Mouse (Mus musculus) neural tube, embryonic 11.5 days (tissue): ENCODE measurements at regions not wholly inside any gene's neighbourhood (a gene's known extent, or its start where the extent isn't known, plus 50 kb on each side); places are given as distances from the start of the nearest gene placed in this dataset.
A peak's percentile ranks its signal among the peaks of the same experiment; 100 is the strongest.

Experiments used
- ATAC-seq: fragments of 200-750 bp; cut with Nextera tagmentation; 2 replicates; pipeline ENCODE4 v1.8.0; 2017; ENCODE audit warnings: moderate number of reproducible peaks, mild to moderate bottlenecking, moderate TSS enrichment, moderate library complexity; ENCODE audit not compliant: insufficient read depth, low FRiP score, low TSS enrichment
- DNase-seq: peaks from one replicate; pipeline ENCODE4 v3.0.0-alpha.2; 2015; ENCODE audit warnings: low spot score
- H3K27ac ChIP-seq: fragments of 300-500 bp; sonication (generic); 2 replicates; pipeline ENCODE4 v1.5.1; 2014; ENCODE audit warnings: low read depth, mild to moderate bottlenecking, low read length
- H3K27me3 ChIP-seq: fragments of 300-500 bp; sonication (generic); 2 replicates; pipeline ENCODE4 v1.6.1; 2014; ENCODE audit warnings: mild to moderate bottlenecking, low read length, mixed read lengths; ENCODE audit not compliant: control insufficient read depth, insufficient read depth
- H3K36me3 ChIP-seq: fragments of 300-500 bp; sonication (generic); 2 replicates; pipeline ENCODE4 v1.6.1; 2014; ENCODE audit warnings: mild to moderate bottlenecking, low read length, moderate library complexity, mixed read lengths; ENCODE audit not compliant: control insufficient read depth, insufficient read depth
- H3K4me1 ChIP-seq: fragments of 300-500 bp; sonication (generic); 2 replicates; pipeline ENCODE4 v1.6.1; 2014; ENCODE audit warnings: low read length, mixed read lengths; ENCODE audit not compliant: control insufficient read depth, insufficient read depth
- H3K4me2 ChIP-seq: fragments of 300-500 bp; sonication (generic); 2 replicates; pipeline ENCODE4 v1.6.1; 2014; ENCODE audit warnings: low read depth, mild to moderate bottlenecking, moderate library complexity
- H3K4me3 ChIP-seq: fragments of 300-500 bp; sonication (generic); 2 replicates; pipeline ENCODE4 v1.5.1; 2014; ENCODE audit warnings: low read depth, low read length
- H3K9ac ChIP-seq: fragments of 300-500 bp; sonication (generic); 2 replicates; pipeline ENCODE4 v1.6.1; 2014; ENCODE audit warnings: mild to moderate bottlenecking, low read length
- H3K9me3 ChIP-seq: fragments of 300-500 bp; sonication (generic); 2 replicates; pipeline ENCODE4 v1.6.1; 2016; ENCODE audit warnings: low read length; ENCODE audit not compliant: control insufficient read depth
- WGBS: fragments of 180-500 bp; shearing (Covaris S2); extraction: QIAGEN DNeasy Blood & Tissue Kit; methylation state at CpG from one replicate; pipeline ENCODE4 v1.1.7; 2014; 5-methylcytosine and 5-hydroxymethylcytosine counted together

- H3K36me3 ChIP-seq: no peaks in the 10 kb centered on the region
- no peak overlapping the region for H3K9ac ChIP-seq
- 0 out of 2 replicates have a peak, but pooled peaks cover 2% of the 10 kb centered on the region for H3K4me1 ChIP-seq
- no peak for ATAC-seq
- H3K27me3 ChIP-seq: no peaks in the 10 kb centered on the region
- H3K4me2 ChIP-seq: no peak overlapping the region
- 72% methylated on average over 2 of the region's 2 CpGs for WGBS
- no peak overlapping the region for H3K27ac ChIP-seq
- no peak overlapping the region for H3K4me3 ChIP-seq
- no peak for DNase-seq
- H3K9me3 ChIP-seq: no peaks in the 10 kb centered on the region
These were observed 94.7 kb upstream of the Ssbp2 start for GRCm38 (mm10) chr13:91365270-91365952.

DNA sequence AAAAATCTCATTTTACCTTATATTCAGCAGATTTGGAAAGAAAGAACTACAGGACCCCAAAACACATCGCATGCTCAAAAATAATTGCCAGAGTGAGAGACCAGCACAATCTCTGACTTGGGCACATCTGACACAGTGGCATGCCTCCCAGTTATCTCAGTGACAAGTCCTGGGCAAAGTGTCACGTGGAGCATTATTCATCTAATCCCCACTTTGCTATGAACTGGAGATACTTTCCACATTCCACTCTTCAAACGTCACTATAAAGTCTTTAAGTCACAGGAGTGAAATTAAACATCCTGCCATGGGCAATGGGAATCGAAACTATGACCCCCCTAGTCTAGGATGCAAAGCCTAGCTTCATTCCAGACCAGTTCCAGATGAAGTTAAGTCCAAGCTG, 93.5 kb upstream of the Ssbp2 start:
- DNase-seq: no peak
- no peaks in the 10 kb centered on the region for H3K9me3 ChIP-seq

GRCm38 (mm10) chr13:91367896-91368556, 92.1 kb upstream of the Ssbp2 start:
- H3K4me3 ChIP-seq: no peak overlapping the region
- H3K9me3 ChIP-seq: no peaks in the 10 kb centered on the region
- H3K27me3 ChIP-seq: no peaks in the 10 kb centered on the region
- H3K27ac ChIP-seq: no peak overlapping the region
- DNase-seq: no peak
- H3K4me2 ChIP-seq: no peak overlapping the region
- peaks cover 21% of the 10 kb centered on the region for H3K4me1 ChIP-seq
- 61% methylated on average over 7 of the region's 7 CpGs for WGBS
- H3K9ac ChIP-seq: no peak overlapping the region
- no peak for ATAC-seq
- H3K36me3 ChIP-seq: no peaks in the 10 kb centered on the region

More for the DNA sequence above, 93.5 kb upstream of the Ssbp2 start:
- Histone ChIP-seq H3K9ac (no peak overlapping the region), H3K36me3 (no peaks in the 10 kb centered on the region), H3K27me3 (no peaks in the 10 kb centered on the region), H3K4me2 (no peak overlapping the region), H3K4me1 (peaks cover 6% of the 10 kb centered on the region), H3K4me3 (no peak overlapping the region), H3K27ac (no peak overlapping the region)
- no peak for ATAC-seq
- WGBS: 88% methylated on average over 4 of the region's 4 CpGs

DNA sequence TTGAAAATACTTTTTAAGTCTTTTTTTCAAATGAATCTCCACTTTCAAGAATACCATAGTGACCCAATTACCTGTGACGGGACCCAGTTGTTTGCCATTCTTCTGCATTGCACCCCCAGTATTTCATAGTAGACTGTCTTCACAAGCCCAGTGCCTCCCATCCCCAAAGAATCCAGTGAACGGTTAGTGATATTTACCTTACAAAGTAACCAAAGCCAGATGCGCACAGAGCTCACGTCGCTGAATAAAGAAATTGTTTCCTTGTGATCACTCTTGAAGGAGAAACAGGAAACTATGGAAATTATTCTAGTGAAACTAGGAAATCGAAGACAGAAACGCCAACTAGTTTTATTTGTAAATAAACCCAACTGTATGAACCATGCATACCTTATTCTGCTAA, 91.4 kb upstream of the Ssbp2 start:
- ATAC-seq (no peak), DNase-seq (no peak)
- H3K4me1 ChIP-seq: peaks cover 24% of the 10 kb centered on the region
- no peak overlapping the region for H3K4me2 ChIP-seq
- H3K9ac ChIP-seq: no peak overlapping the region
- H3K36me3 ChIP-seq: no peaks in the 10 kb centered on the region
- no peaks in the 10 kb centered on the region for H3K9me3 ChIP-seq
- no peaks in the 10 kb centered on the region for H3K27me3 ChIP-seq
- H3K27ac ChIP-seq: no peak overlapping the region
- no peak overlapping the region for H3K4me3 ChIP-seq
- 76% methylated on average over 7 of the region's 7 CpGs for WGBS

- 21% methylated on average over 3 of the region's 3 CpGs for WGBS
- peaks cover 28% of the 10 kb centered on the region for H3K4me1 ChIP-seq
- ATAC-seq: no peak
These were observed 90.1 kb upstream of the Ssbp2 start for GRCm38 (mm10) chr13:91370021-91370420.

GRCm38 (mm10) chr13:91370441-91370840, 89.6 kb upstream of the Ssbp2 start:
- WGBS: 2% methylated on average over 11 of the region's 11 CpGs
- peaks cover 28% of the 10 kb centered on the region for H3K4me1 ChIP-seq

More at GRCm38 (mm10) chr13:91370021-91370420, 90.1 kb upstream of the Ssbp2 start:
- H3K9me3 ChIP-seq: no peaks in the 10 kb centered on the region
- H3K27ac ChIP-seq: peak overlapping the region; percentile 98
- peak overlapping the region; percentile 50 for H3K9ac ChIP-seq
- H3K4me3 ChIP-seq: no peak overlapping the region
- DNase-seq: no peak
- H3K27me3 ChIP-seq: no peaks in the 10 kb centered on the region
- peak overlapping the region; percentile 62 for H3K4me2 ChIP-seq
- H3K36me3 ChIP-seq: no peaks in the 10 kb centered on the region

DNA sequence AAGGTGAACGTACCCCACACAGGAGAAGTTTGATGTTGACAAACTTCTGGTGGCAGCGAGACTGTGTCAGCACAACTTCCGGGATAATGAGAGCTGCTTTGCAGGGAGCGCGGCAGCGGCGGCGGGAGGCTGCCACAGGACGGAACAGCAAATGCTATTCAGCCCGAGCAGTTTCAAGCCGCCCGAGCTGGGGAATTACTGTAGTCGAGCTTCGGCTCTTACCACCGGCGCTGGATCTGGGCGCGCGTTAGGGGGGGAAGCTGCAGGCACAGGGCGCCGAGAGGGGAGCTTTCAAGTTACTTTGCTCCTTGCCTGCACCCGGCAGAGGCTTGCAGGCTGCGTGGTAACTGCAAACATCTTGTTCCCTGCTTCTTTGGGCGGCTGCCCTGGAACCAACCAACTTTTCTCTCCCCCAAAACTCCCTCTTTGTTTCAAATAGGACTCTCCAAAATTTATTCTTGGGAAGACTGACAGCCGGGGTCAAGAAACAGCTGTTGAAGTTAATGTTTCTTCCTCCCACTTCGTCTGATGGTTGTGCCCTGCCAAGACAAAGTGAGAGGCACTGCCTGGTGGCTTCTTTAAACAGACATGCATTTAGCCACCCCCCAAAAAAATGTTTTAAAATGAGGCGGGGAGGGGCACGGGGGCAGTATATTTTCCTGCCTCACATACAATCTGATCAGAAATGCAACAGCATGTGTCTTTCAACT, 89.0 kb upstream of the Ssbp2 start:
- Histone ChIP-seq H3K4me1 (peaks cover 28% of the 10 kb centered on the region), H3K9me3 (no peaks in the 10 kb centered on the region), H3K27ac (peak overlapping the region; percentile 98), H3K9ac (peak overlapping the region; percentile 63), H3K27me3 (no peaks in the 10 kb centered on the region), H3K4me2 (peak overlapping the region; percentile 62), H3K4me3 (peak overlapping the region; percentile 32), H3K36me3 (no peaks in the 10 kb centered on the region)
- DNase-seq: peak; percentile 97
- WGBS: under 1% methylated on average over 28 of the region's 28 CpGs
- ATAC-seq: peak; percentile 92

More at GRCm38 (mm10) chr13:91370441-91370840, 89.6 kb upstream of the Ssbp2 start:
- no peaks in the 10 kb centered on the region for H3K27me3 ChIP-seq
- peak overlapping the region; percentile 50 for H3K9ac ChIP-seq
- no peak for DNase-seq
- H3K4me2 ChIP-seq: peak overlapping the region; percentile 62
- peak overlapping the region; percentile 98 for H3K27ac ChIP-seq
- no peaks in the 10 kb centered on the region for H3K36me3 ChIP-seq
- ATAC-seq: peak; percentile 35; the same call in 1 of the 2 replicates
- H3K4me3 ChIP-seq: peak overlapping the region; percentile 32
- no peaks in the 10 kb centered on the region for H3K9me3 ChIP-seq

DNA sequence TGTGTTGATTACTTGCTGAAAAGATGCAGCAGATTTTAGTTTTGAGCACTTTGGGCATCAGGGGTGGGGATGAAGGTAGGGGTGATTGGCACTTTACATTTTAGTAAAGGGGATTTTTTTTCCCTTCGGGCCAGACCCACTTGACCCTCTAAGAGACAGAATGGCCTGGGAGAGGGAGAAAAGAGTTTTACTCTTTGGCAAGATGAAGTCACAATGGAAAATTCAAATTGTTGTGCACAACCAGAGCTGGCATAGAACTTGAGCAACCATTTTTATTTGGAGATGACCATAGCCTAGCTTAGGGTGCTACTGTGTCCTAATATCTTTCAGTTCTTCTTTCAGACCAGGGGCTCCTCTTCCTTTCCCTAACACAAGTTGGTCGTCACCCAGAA, 88.5 kb upstream of the Ssbp2 start:
- H3K36me3 ChIP-seq: no peaks in the 10 kb centered on the region
- peaks cover 28% of the 10 kb centered on the region for H3K4me1 ChIP-seq
- H3K27ac ChIP-seq: peak overlapping the region; percentile 98
- ATAC-seq: peak; percentile 0; the same call in 1 of the 2 replicates
- 32% methylated on average over 2 of the region's 2 CpGs for WGBS
- 0 out of 2 replicates have a peak overlapping the region, but pooled peaks have one; percentile 63 for H3K9ac ChIP-seq
- H3K4me3 ChIP-seq: peak overlapping the region; percentile 32; the same call in 1 of the 2 replicates
- peak overlapping the region; percentile 62 for H3K4me2 ChIP-seq
- DNase-seq: no peak
- H3K9me3 ChIP-seq: no peaks in the 10 kb centered on the region
- H3K27me3 ChIP-seq: no peaks in the 10 kb centered on the region
